In genomic region chr9:29130717-29131292, GRCm38 (mm10) we compare ENCODE assay signal across 21 mouse cellular contexts.
DNase-seq lines count a peak whose midpoint lies in the region; ATAC-seq and TF ChIP-seq lines count a peak whose summit lies in the region.
"Had no signal": no experiment of that assay in that cellular context is flagged by ENCODE, and none has a peak within 500 bp of the region (broad histone marks: within the 10 kb centered on the region; RNA-seq: fewer than 3 reads in every experiment).

No protein-coding gene starts in this region.

- DNase-seq in hindbrain, postnatal 0 days (ENCODE audit: low spot score) = no peak
- no peak for DNase-seq in forebrain, embryonic 14.5 days (ENCODE audit: low spot score)
- DNase-seq in retina, postnatal 1 day = no peak
- DNase-seq in heart, adult 8-10 months (ENCODE audit: low spot score) = no peak
- DNase-seq in thymus, postnatal 36 days = no peak
- DNase-seq: adrenal gland, postnatal 10 days; cerebellum, adult 11 months; cerebellum, adult 8-10 months; cerebellum, postnatal 14 days; gastrocnemius, postnatal 36 days; heart, adult 2 months; heart, postnatal 36 days had no signal

- no peaks in the 10 kb centered on the region for H3K36me3 ChIP-seq in hindbrain, embryonic 12.5 days
- no peaks in the 10 kb centered on the region for H3K36me3 ChIP-seq in hindbrain, postnatal 0 days (ENCODE audit: insufficient read depth, low read length)
- H3K36me3 ChIP-seq in forebrain, embryonic 12.5 days (replicated peaks) = no peaks in the 10 kb centered on the region
- H3K36me3 ChIP-seq in forebrain, embryonic 14.5 days (ENCODE audit: control insufficient read depth, insufficient read depth, low read length) = no peaks in the 10 kb centered on the region
- H3K36me3 ChIP-seq in neural tube, embryonic 13.5 days = no peaks in the 10 kb centered on the region
- H3K36me3 ChIP-seq: embryonic facial prominence, embryonic 12.5 days; G1E; hindbrain, embryonic 13.5 days had no signal

- no peak for ATAC-seq in hindbrain, embryonic 12.5 days (ENCODE audit: low FRiP score)
- no peak for ATAC-seq in hindbrain, postnatal 0 days
- peak; percentile 42; the same call in 1 of the 2 replicates for ATAC-seq in forebrain, embryonic 12.5 days (ENCODE audit: low FRiP score)
- peak; percentile 5; the same call in 1 of the 2 replicates for ATAC-seq in forebrain, embryonic 14.5 days
- 0 out of 2 replicates have a peak, but pooled peaks have one; percentile 19 for ATAC-seq in neural tube, embryonic 13.5 days (ENCODE audit: low read depth)
- ATAC-seq: CD4-positive, CD25-positive, alpha-beta regulatory T cell, adult 4 months; intestine, embryonic 16.5 days had no signal

- H3K27ac ChIP-seq in hindbrain, embryonic 12.5 days = peak overlapping the region; percentile 30; the same call in 1 of the 2 replicates
- H3K27ac ChIP-seq in hindbrain, postnatal 0 days = no peak overlapping the region
- 0 out of 2 replicates have a peak overlapping the region, but pooled peaks have one; percentile 42 for H3K27ac ChIP-seq in forebrain, embryonic 12.5 days
- H3K27ac ChIP-seq in forebrain, embryonic 14.5 days (ENCODE audit: low read depth, low read length) = no peak overlapping the region; the same call in 1 of the 2 replicates
- peak overlapping the region; percentile 43; the same call in 1 of the 2 replicates for H3K27ac ChIP-seq in neural tube, embryonic 13.5 days (replicated peaks)
- H3K27ac ChIP-seq: embryonic facial prominence, embryonic 12.5 days; heart, adult 2 months; heart, embryonic 13.5 days; hindbrain, embryonic 13.5 days had no signal

- H3K9me3 ChIP-seq in hindbrain, embryonic 12.5 days (replicated peaks) = peaks cover 5% of the 10 kb centered on the region
- no peaks in the 10 kb centered on the region for H3K9me3 ChIP-seq in hindbrain, postnatal 0 days (ENCODE audit: low read length)
- peaks cover 5% of the 10 kb centered on the region; the same call in 1 of the 2 replicates for H3K9me3 ChIP-seq in forebrain, embryonic 12.5 days
- H3K9me3 ChIP-seq in forebrain, embryonic 14.5 days (replicated peaks; ENCODE audit: control insufficient read depth, low read length) = peaks cover 5% of the 10 kb centered on the region; the same call in 1 of the 2 replicates
- peaks cover 6% of the 10 kb centered on the region; the same call in 1 of the 2 replicates for H3K9me3 ChIP-seq in neural tube, embryonic 13.5 days
- H3K9me3 ChIP-seq: hindbrain, embryonic 13.5 days had no signal

- H3K4me1 ChIP-seq in hindbrain, embryonic 12.5 days = peaks cover 9% of the 10 kb centered on the region
- no peaks in the 10 kb centered on the region for H3K4me1 ChIP-seq in hindbrain, postnatal 0 days (ENCODE audit: insufficient read depth, low read length)
- H3K4me1 ChIP-seq in forebrain, embryonic 12.5 days = peaks cover 9% of the 10 kb centered on the region
- peaks cover 4% of the 10 kb centered on the region for H3K4me1 ChIP-seq in forebrain, embryonic 14.5 days (ENCODE audit: control insufficient read depth, insufficient read depth, low read length)
- peaks cover 22% of the 10 kb centered on the region for H3K4me1 ChIP-seq in neural tube, embryonic 13.5 days (replicated peaks)
- H3K4me1 ChIP-seq: embryonic facial prominence, embryonic 12.5 days had no signal

- H3K4me3 ChIP-seq in hindbrain, embryonic 12.5 days = no peak overlapping the region
- H3K4me3 ChIP-seq in hindbrain, postnatal 0 days (ENCODE audit: low read length) = no peak overlapping the region
- no peak overlapping the region for H3K4me3 ChIP-seq in forebrain, embryonic 12.5 days (replicated peaks)
- H3K4me3 ChIP-seq in forebrain, embryonic 14.5 days (ENCODE audit: low read depth, low read length) = no peak overlapping the region
- H3K4me3 ChIP-seq in neural tube, embryonic 13.5 days = no peak overlapping the region
- H3K4me3 ChIP-seq: embryonic facial prominence, embryonic 12.5 days; heart, adult 2 months; heart, embryonic 13.5 days; hindbrain, embryonic 13.5 days had no signal

- no peak for TF ChIP-seq CTCF in hindbrain, postnatal 0 days (IDR thresholded peaks at IDR 0.05; ENCODE audit: low read depth)

- WGBS in hindbrain, embryonic 12.5 days = 82% methylated on average over 5 of the region's 5 CpGs
- 84% methylated on average over 5 of the region's 5 CpGs for WGBS in hindbrain, postnatal 0 days
- 60% methylated on average over 5 of the region's 5 CpGs for WGBS in forebrain, embryonic 12.5 days
- WGBS in forebrain, embryonic 14.5 days = 47% methylated on average over 5 of the region's 5 CpGs
- 60% methylated on average over 5 of the region's 5 CpGs for WGBS in neural tube, embryonic 13.5 days

- H3K4me2 ChIP-seq in hindbrain, embryonic 12.5 days (replicated peaks) = no peak overlapping the region
- no peak overlapping the region for H3K4me2 ChIP-seq in hindbrain, postnatal 0 days (ENCODE audit: low read depth, low read length)
- no peak overlapping the region for H3K4me2 ChIP-seq in forebrain, embryonic 12.5 days
- no peak overlapping the region for H3K4me2 ChIP-seq in forebrain, embryonic 14.5 days (ENCODE audit: low read length)
- no peak overlapping the region for H3K4me2 ChIP-seq in neural tube, embryonic 13.5 days
- H3K4me2 ChIP-seq: embryonic facial prominence, embryonic 12.5 days; heart, embryonic 13.5 days; hindbrain, embryonic 13.5 days had no signal

- H3K9ac ChIP-seq in hindbrain, embryonic 12.5 days = no peak overlapping the region
- no peak overlapping the region for H3K9ac ChIP-seq in hindbrain, postnatal 0 days (replicated peaks; ENCODE audit: low read length)
- no peak overlapping the region for H3K9ac ChIP-seq in forebrain, embryonic 12.5 days
- H3K9ac ChIP-seq in forebrain, embryonic 14.5 days (ENCODE audit: low read length) = no peak overlapping the region
- H3K9ac ChIP-seq in neural tube, embryonic 13.5 days = no peak overlapping the region
- H3K9ac ChIP-seq: embryonic facial prominence, embryonic 12.5 days; heart, embryonic 13.5 days; hindbrain, embryonic 13.5 days had no signal

- H3K27me3 ChIP-seq in hindbrain, embryonic 12.5 days = no peaks in the 10 kb centered on the region
- H3K27me3 ChIP-seq in hindbrain, postnatal 0 days (ENCODE audit: insufficient read depth, low read length) = no peaks in the 10 kb centered on the region
- no peaks in the 10 kb centered on the region for H3K27me3 ChIP-seq in forebrain, embryonic 12.5 days
- H3K27me3 ChIP-seq in forebrain, embryonic 14.5 days (replicated peaks; ENCODE audit: control insufficient read depth, insufficient read depth, low read length) = no peaks in the 10 kb centered on the region
- no peaks in the 10 kb centered on the region for H3K27me3 ChIP-seq in neural tube, embryonic 13.5 days
- H3K27me3 ChIP-seq: embryonic facial prominence, embryonic 12.5 days; heart, embryonic 13.5 days; hindbrain, embryonic 13.5 days had no signal

Comparison
In these comparisons a context has a peak if more than half of its experiments do, and no peak if none do; other contexts are left out.
1. H3K27ac ChIP-seq: peak in hindbrain, embryonic 12.5 days (single experiment), forebrain, embryonic 12.5 days (single experiment) and neural tube, embryonic 13.5 days (single experiment); none in hindbrain, postnatal 0 days (single experiment) and forebrain, embryonic 14.5 days (single experiment).
2. ATAC-seq: peak in forebrain, embryonic 12.5 days (single experiment), forebrain, embryonic 14.5 days (single experiment) and neural tube, embryonic 13.5 days (single experiment); none in hindbrain, embryonic 12.5 days (single experiment) and hindbrain, postnatal 0 days (single experiment).